ENCODE assay signal across 27 mouse cellular contexts in genomic region chr14:28267367-28267766, GRCm38 (mm10).
"Had no signal": no experiment of that assay in that cellular context is flagged by ENCODE, and none has a peak within 500 bp of the region (broad histone marks: within the 10 kb centered on the region; RNA-seq: fewer than 3 reads in every experiment).

No protein-coding gene starts in this region.

- ATAC-seq: hindbrain, embryonic 16.5 days; inflammation-experienced regulatory T-cells, adult 6 months; intestine, embryonic 15.5 days; intestine, postnatal 0 days had no signal

- H3K4me2 ChIP-seq: heart, embryonic 12.5 days; hindbrain, embryonic 12.5 days; hindbrain, embryonic 14.5 days; intestine, embryonic 15.5 days; limb, embryonic 12.5 days; liver, embryonic 11.5 days; liver, embryonic 13.5 days; liver, embryonic 15.5 days had no signal

- H3K27me3 ChIP-seq: hindbrain, embryonic 12.5 days; intestine, embryonic 15.5 days; limb, embryonic 12.5 days; liver, embryonic 13.5 days; liver, embryonic 15.5 days had no signal

- H3K27ac ChIP-seq: gastrocnemius, adult 2 months; heart, embryonic 10.5 days; hindbrain, embryonic 10.5 days; hindbrain, embryonic 12.5 days; hindbrain, embryonic 14.5 days; intestine, embryonic 15.5 days; layer of hippocampus, adult 2 months; left cerebral cortex, adult 2 months; limb, embryonic 12.5 days; liver, embryonic 13.5 days; liver, embryonic 15.5 days had no signal

- H3K9ac ChIP-seq: heart, embryonic 12.5 days; hindbrain, embryonic 12.5 days; hindbrain, embryonic 14.5 days; intestine, embryonic 15.5 days; limb, embryonic 12.5 days; liver, embryonic 13.5 days; liver, embryonic 15.5 days had no signal

- H3K9me3 ChIP-seq: heart, embryonic 10.5 days; heart, embryonic 12.5 days; hindbrain, embryonic 10.5 days; hindbrain, embryonic 12.5 days; intestine, embryonic 15.5 days; limb, embryonic 12.5 days; liver, embryonic 13.5 days; liver, embryonic 15.5 days had no signal

- H3K4me3 ChIP-seq: gastrocnemius, adult 2 months; heart, embryonic 10.5 days; heart, embryonic 12.5 days; hindbrain, embryonic 10.5 days; hindbrain, embryonic 12.5 days; intestine, embryonic 15.5 days; layer of hippocampus, adult 2 months; left cerebral cortex, adult 2 months; limb, embryonic 12.5 days; liver, embryonic 13.5 days; liver, embryonic 15.5 days had no signal

- H3K36me3 ChIP-seq: heart, embryonic 10.5 days; heart, embryonic 12.5 days; hindbrain, embryonic 10.5 days; hindbrain, embryonic 12.5 days; intestine, embryonic 15.5 days; limb, embryonic 12.5 days; liver, embryonic 13.5 days; liver, embryonic 15.5 days had no signal

- H3K4me1 ChIP-seq: hindbrain, embryonic 10.5 days; hindbrain, embryonic 12.5 days; intestine, embryonic 15.5 days; liver, embryonic 13.5 days; liver, embryonic 15.5 days had no signal

- DNase-seq: gastrocnemius, adult 2 months; gastrocnemius, postnatal 10 days; gastrocnemius, postnatal 25 days; heart, adult 18-20 months; heart, postnatal 10 days; heart, postnatal 4 days; kidney, adult 18-20 months; kidney, adult 8-10 months; kidney, postnatal 10 days; kidney, postnatal 25 days; kidney, postnatal 4 days; liver; liver, embryonic 13.5 days had no signal
